Mouse (Mus musculus) layer of hippocampus, adult 11-12 months (tissue): Measurements from ENCODE around the gene Efcab11.

Experiments
- DNase-seq: peaks from one replicate; pipeline ENCODE4 v3.0.0; 2022; ENCODE audit warnings: low spot score

Gene Efcab11

GRCm38 (mm10) chr12:99756213-99756612 is 128.0 kb downstream of the Efcab11 start:
- DNase-seq = no peak

GRCm38 (mm10) chr12:99752986-99753385 is 131.3 kb downstream of the Efcab11 start:
- no peak for DNase-seq

GRCm38 (mm10) chr12:99749391-99749790 is 134.8 kb downstream of the Efcab11 start:
- DNase-seq = no peak

GRCm38 (mm10) chr12:99741631-99742030 is 142.6 kb downstream of the Efcab11 start:
- no peak for DNase-seq

GRCm38 (mm10) chr12:99739211-99739610 is 145.0 kb downstream of the Efcab11 start:
- DNase-seq = no peak

- no peak for DNase-seq
Measured at GRCm38 (mm10) chr12:99738256-99738655, 146.0 kb downstream of the Efcab11 start.

GRCm38 (mm10) chr12:99736971-99737370 is 147.3 kb downstream of the Efcab11 start:
- DNase-seq = no peak

- no peak for DNase-seq
Measured at GRCm38 (mm10) chr12:99735172-99735571, 149.1 kb downstream of the Efcab11 start.

- DNase-seq = no peak
Measured at GRCm38 (mm10) chr12:99724206-99724605, 160.0 kb downstream of the Efcab11 start.

- no peak for DNase-seq
Measured at GRCm38 (mm10) chr12:99723791-99724190, 160.4 kb downstream of the Efcab11 start.

- peak; percentile 53 for DNase-seq
Measured at GRCm38 (mm10) chr12:99721318-99721717, 162.9 kb downstream of the Efcab11 start.

- no peak for DNase-seq
Measured at GRCm38 (mm10) chr12:99719777-99720176, 164.5 kb downstream of the Efcab11 start.

- no peak for DNase-seq
Measured at GRCm38 (mm10) chr12:99718161-99718560, 166.1 kb downstream of the Efcab11 start.

GRCm38 (mm10) chr12:99716038-99716610 is 168.1 kb downstream of the Efcab11 start:
- no peak for DNase-seq

- no peak for DNase-seq
Measured at GRCm38 (mm10) chr12:99715129-99716037, 168.9 kb downstream of the Efcab11 start.

- no peak for DNase-seq
Measured at GRCm38 (mm10) chr12:99712214-99712613, 172.0 kb downstream of the Efcab11 start.

- no peak for DNase-seq
Measured at GRCm38 (mm10) chr12:99702248-99702647, 182.0 kb downstream of the Efcab11 start.

GRCm38 (mm10) chr12:99700380-99700779 is 183.9 kb downstream of the Efcab11 start:
- no peak for DNase-seq

GRCm38 (mm10) chr12:99699379-99700023 is 184.7 kb downstream of the Efcab11 start:
- no peak for DNase-seq

- DNase-seq = no peak
Measured at GRCm38 (mm10) chr12:99694066-99694465, 190.2 kb downstream of the Efcab11 start.

GRCm38 (mm10) chr12:99686418-99686992 is 197.7 kb downstream of the Efcab11 start:
- no peak for DNase-seq

- DNase-seq = no peak
Measured at GRCm38 (mm10) chr12:99685451-99686100, 198.7 kb downstream of the Efcab11 start.
